Mouse (Mus musculus) CH12.LX (cell line): ENCODE data around the gene Tbx10.

Source experiments
- CHD2 ChIP-seq: IDR thresholded peaks from 2 replicates; pipeline ENCODE4 v1.6.1; 2011; ENCODE audit warnings: low read length, improper control_type of control experiment
- EP300 ChIP-seq: IDR thresholded peaks from 2 replicates; pipeline ENCODE4 v1.6.1; 2011; ENCODE audit warnings: low read length, improper control_type of control experiment

DNA sequence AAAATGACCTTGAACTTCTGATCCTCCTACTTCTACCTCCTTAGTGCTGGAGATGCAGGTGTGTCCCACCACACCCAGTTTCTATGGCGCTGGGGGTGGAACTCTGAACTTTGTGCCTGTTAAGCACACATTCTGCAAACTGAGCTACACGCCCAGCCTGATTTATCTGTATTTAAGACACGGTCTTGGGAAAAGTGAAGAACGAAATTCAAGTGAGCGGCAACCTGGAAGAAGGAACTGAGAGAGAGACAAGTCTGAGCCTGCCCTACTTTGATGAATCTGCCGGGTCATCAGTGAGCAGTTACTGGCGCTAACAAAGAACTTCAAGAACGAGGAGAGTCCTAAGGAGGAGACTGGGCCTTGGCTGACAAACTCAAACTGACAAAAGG is 54.3 kb downstream of the Tbx10 start:
- peak; percentile 70 for TF ChIP-seq CHD2
- TF ChIP-seq EP300: peak; percentile 96
